Comparison of ENCODE assay signal across 12 mouse cellular contexts in the genomic region with DNA sequence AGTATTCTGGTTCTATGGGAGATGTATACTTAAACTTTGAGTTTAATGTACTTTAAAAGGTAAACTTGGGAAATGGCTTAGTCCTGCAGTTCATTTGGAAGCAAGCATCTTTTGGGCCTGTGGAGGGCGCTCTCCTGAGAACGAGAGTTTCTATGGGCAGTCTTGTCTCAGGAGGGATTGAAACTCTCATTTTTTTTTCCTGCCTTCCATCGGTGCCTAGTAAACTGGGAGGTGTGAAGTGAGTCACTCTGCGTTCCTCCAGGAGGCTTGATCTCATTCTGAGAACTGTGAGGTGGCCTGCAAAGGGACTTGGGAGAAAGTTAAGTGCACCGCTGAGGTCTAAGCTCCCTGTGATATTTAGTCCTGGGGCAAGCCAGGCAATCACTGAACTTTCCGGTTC. TPM values are rescaled to one million over a fixed set of nuclear protein-coding genes. Genes with fewer than 3 reads are reported as not detected.
DNase-seq lines count a peak whose midpoint lies in the region; ATAC-seq and TF ChIP-seq lines count a peak whose summit lies in the region.
"Had no signal": no experiment of that assay in that cellular context is flagged by ENCODE, and none has a peak within 500 bp of the region (broad histone marks: within the 10 kb centered on the region; RNA-seq: fewer than 3 reads in every experiment).

No protein-coding gene starts in this region.

- WGBS in heart, embryonic 12.5 days, result 19% methylated on average over 6 of the region's 6 CpGs
- 37% methylated on average over 6 of the region's 6 CpGs for WGBS in heart, adult 2 months

- H3K4me2 ChIP-seq in heart, embryonic 12.5 days, result peak overlapping the region; percentile 86; the same call in 1 of the 2 replicates

- H3K27me3 ChIP-seq in heart, embryonic 12.5 days (replicated peaks), result peaks cover 47% of the 10 kb centered on the region
- H3K27me3 ChIP-seq in heart, adult 2 months (ENCODE audit: control insufficient read depth, insufficient read depth, low read length), result peaks cover 2% of the 10 kb centered on the region
- H3K27me3 ChIP-seq in E14TG2a.4 (ENCODE audit: insufficient read depth, low read length), result peaks cover 44% of the 10 kb centered on the region

- ATAC-seq in heart, embryonic 12.5 days (ENCODE audit: insufficient number of reproducible peaks, low FRiP score), result no peak
- ATAC-seq: forebrain, embryonic 13.5 days had no signal

- H3K36me3 ChIP-seq in heart, embryonic 12.5 days, result no peaks in the 10 kb centered on the region
- no peaks in the 10 kb centered on the region for H3K36me3 ChIP-seq in heart, adult 2 months (ENCODE audit: control insufficient read depth, insufficient read depth, low read length)
- no peaks in the 10 kb centered on the region for H3K36me3 ChIP-seq in E14TG2a.4 (ENCODE audit: insufficient read depth, low read length)

- H3K79me2 ChIP-seq in heart, adult 2 months (replicated peaks; ENCODE audit: control insufficient read depth, insufficient read depth, low read length), result no peaks in the 10 kb centered on the region

- H3K27ac ChIP-seq in heart, embryonic 12.5 days (ENCODE audit: poor library complexity, severe bottlenecking), result no peak overlapping the region
- H3K27ac ChIP-seq in heart, adult 2 months, result no peak overlapping the region
- H3K27ac ChIP-seq: forebrain, embryonic 13.5 days had no signal

- H3K4me1 ChIP-seq in heart, embryonic 12.5 days (replicated peaks), result peaks cover 15% of the 10 kb centered on the region
- H3K4me1 ChIP-seq in heart, adult 2 months (ENCODE audit: control insufficient read depth, insufficient read depth, low read length), result no peaks in the 10 kb centered on the region
- H3K4me1 ChIP-seq in E14TG2a.4 (replicated peaks; ENCODE audit: low read depth, low read length), result peaks cover 22% of the 10 kb centered on the region

- DNase-seq in heart, adult 2 months, result no peak
- DNase-seq in left cerebral cortex, adult 18-20 months (ENCODE audit: low spot score in 2 of 2), result peak; percentile 41 to 50
- no peak for DNase-seq in left cerebral cortex, postnatal 4 days
- DNase-seq in brain, adult 2 months (ENCODE audit: low read depth, low spot score), result peak; percentile 76
- DNase-seq in spleen, postnatal 10 days (ENCODE audit: low spot score in 2 of 2), result no peak
- no peak for DNase-seq in lung, adult 18-20 months
- DNase-seq: cerebellum, postnatal 25 days; layer of hippocampus, postnatal 36 days had no signal

- no peak for TF ChIP-seq POLR2A in heart, adult 2 months (IDR thresholded peaks at IDR 0.05; ENCODE audit: insufficient read depth, low read depth, low read length)

- no peak for TF ChIP-seq CTCF in heart, adult 2 months (IDR thresholded peaks at IDR 0.05)
- TF ChIP-seq CTCF in E14TG2a.4 (conservative IDR thresholded peaks at IDR 0.05; ENCODE audit: low read length), result peak; percentile 41

- H3K9me3 ChIP-seq in heart, embryonic 12.5 days (replicated peaks), result no peaks in the 10 kb centered on the region
- H3K9me3 ChIP-seq in E14TG2a.4 (ENCODE audit: low read length), result no peaks in the 10 kb centered on the region
- H3K9me3 ChIP-seq: forebrain, embryonic 13.5 days had no signal

- no peak for TF ChIP-seq EP300 in heart, adult 2 months (IDR thresholded peaks at IDR 0.05; ENCODE audit: insufficient read depth, low read depth, low read length)

- H3K4me3 ChIP-seq in heart, embryonic 12.5 days, result no peak overlapping the region
- no peak overlapping the region for H3K4me3 ChIP-seq in heart, adult 2 months
- H3K4me3 ChIP-seq in E14TG2a.4 (replicated peaks; ENCODE audit: low read length), result 0 out of 2 replicates have a peak overlapping the region, but pooled peaks have one; percentile 79

- intact Hi-C loops in heart, adult 2 months (cut with DNase I), result no loop called here
- intact Hi-C loops in left cerebral cortex, postnatal 4 days (cut with DNase I), result no loop called here

- H3K9ac ChIP-seq in heart, embryonic 12.5 days, result no peak overlapping the region
- no peak overlapping the region for H3K9ac ChIP-seq in heart, adult 2 months (ENCODE audit: low read depth, low read length)

RNA-seq across cellular contexts. Expression of a gene that starts 1.0 kb away (rescaled TPM):
- polyA plus RNA-seq in heart, embryonic 12.5 days (2016; fragmentation: Nextera tagmentation; extraction: Ambion mirVana), result not detected in 2 replicates
- not detected for total RNA-seq in heart, adult 2 months (2021)
- polyA plus RNA-seq in heart, adult 2 months (2012; rRNA removed), result not detected in 2 replicates
- 1 to 10 TPM; 1.3 to 2.1 TPM for total RNA-seq in left cerebral cortex, adult 18-20 months (2021)
- 1 to 10 TPM; 3.5 to 4.2 TPM for total RNA-seq in left cerebral cortex, postnatal 4 days (2021)
- polyA plus RNA-seq: liver, embryonic 16.5 days had no signal

Comparison
In these comparisons a context has a peak if more than half of its experiments do, and no peak if none do; other contexts are left out.
1. DNase-seq: peak in left cerebral cortex, adult 18-20 months (2 of 2) and brain, adult 2 months (single experiment); none in heart, adult 2 months (0 of 2), left cerebral cortex, postnatal 4 days (single experiment), spleen, postnatal 10 days (0 of 2) and lung, adult 18-20 months (0 of 2).